Mouse (Mus musculus): ENCODE measurements at regions not wholly inside any gene's neighbourhood (a gene's known extent, or its start where the extent isn't known, plus 50 kb on each side); places are given as distances from the start of the nearest gene placed in this dataset.

GRCm38 (mm10) chr9:72217296-72218028 lies 57.2 kb upstream of the Zfp280d start:
- no peak for DNase-seq (ENCODE audit: low spot score in 2 of 2)

DNA sequence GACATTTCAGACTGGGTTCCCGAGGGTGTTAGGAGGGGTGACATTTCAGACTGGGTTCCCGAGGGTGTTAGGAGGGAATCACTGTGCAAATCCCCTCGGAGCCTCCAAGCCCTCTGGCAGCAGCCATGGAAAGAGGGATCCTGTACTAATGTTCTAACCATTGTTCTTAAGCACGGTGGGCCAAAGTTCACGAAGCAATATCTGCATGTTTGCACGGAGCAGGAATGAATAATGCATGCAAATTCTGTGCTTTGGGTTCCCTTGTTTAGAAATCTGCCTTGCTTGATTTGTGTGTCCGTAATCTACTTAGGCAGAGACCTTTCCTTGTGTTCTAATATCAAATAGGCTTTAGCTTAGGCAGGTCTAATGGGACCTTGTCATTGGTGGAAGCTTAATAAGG lies 55.9 kb upstream of the Zfp280d start:
- no peak for DNase-seq (ENCODE audit: low spot score in 2 of 2)

GRCm38 (mm10) chr9:72219892-72220291 lies 54.8 kb upstream of the Zfp280d start:
- no peak for DNase-seq (ENCODE audit: low spot score in 2 of 2)

GRCm38 (mm10) chr9:72221333-72221732 lies 53.3 kb upstream of the Zfp280d start:
- no peak for DNase-seq (ENCODE audit: low spot score in 2 of 2)

Measured in layer of hippocampus, postnatal 14 days (tissue).